Comparison of ENCODE assay signal across 9 mouse cellular contexts in the genomic region with DNA sequence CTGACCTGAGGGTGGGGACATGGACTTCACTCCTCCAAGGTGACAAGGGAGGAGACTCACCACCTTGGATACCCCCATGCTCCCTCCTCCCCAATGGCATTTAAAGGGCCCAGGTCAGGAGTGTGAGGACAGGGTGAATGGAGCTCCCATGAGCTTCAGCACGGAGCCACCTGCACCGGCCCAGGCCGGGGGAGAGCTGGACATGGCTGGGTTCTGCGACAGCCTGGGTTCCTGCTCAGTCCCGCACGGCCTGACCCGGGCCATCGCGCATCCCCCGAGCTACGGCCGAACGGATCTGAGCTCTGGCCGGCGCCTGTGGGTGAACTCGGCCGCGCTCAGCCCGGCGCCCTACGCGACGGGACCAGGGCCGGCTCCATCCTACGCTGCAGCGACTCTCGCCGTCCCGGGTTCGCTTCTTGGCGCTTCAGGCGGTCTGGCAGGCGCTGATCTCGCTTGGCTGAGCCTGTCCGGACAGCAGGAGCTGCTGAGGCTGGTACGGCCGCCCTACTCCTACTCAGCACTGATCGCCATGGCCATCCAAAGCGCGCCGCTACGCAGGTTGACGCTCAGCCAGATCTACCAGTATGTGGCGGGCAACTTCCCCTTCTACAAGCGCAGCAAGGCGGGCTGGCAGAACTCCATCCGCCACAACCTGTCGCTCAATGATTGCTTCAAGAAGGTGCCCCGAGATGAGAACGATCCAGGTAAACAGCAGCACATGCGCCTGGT. TPM values are rescaled to one million over a fixed set of nuclear protein-coding genes. Genes with fewer than 3 reads are reported as not detected.
DNase-seq lines count a peak whose midpoint lies in the region; ATAC-seq lines count a peak whose summit lies in the region.
"Had no signal": no experiment of that assay in that cellular context is flagged by ENCODE, and none has a peak within 500 bp of the region (broad histone marks: within the 10 kb centered on the region; RNA-seq: fewer than 3 reads in every experiment).

A gene (plus strand): TSS at position 72 of the 729 bp plus-strand sequence.

- H3K27me3 ChIP-seq in forebrain, embryonic 16.5 days (replicated peaks; ENCODE audit: control insufficient read depth, insufficient read depth, low read length): peaks cover 31% of the 10 kb centered on the region
- peaks cover 58% of the 10 kb centered on the region for H3K27me3 ChIP-seq in midbrain, embryonic 13.5 days

- H3K27ac ChIP-seq in forebrain, embryonic 16.5 days (ENCODE audit: low read length): no peak within 1 kb of the TSS
- no peak within 1 kb of the TSS for H3K27ac ChIP-seq in midbrain, embryonic 13.5 days

- 3% methylated on average over 51 of the region's 51 CpGs for WGBS in forebrain, embryonic 16.5 days
- WGBS in midbrain, embryonic 13.5 days: 2% methylated on average over 51 of the region's 51 CpGs

- H3K9ac ChIP-seq in forebrain, embryonic 16.5 days (replicated peaks; ENCODE audit: low read depth, low read length): peak within 1 kb of the TSS; percentile 47; the same call in 1 of the 2 replicates
- H3K9ac ChIP-seq in midbrain, embryonic 13.5 days (replicated peaks): peak within 1 kb of the TSS; percentile 12; the same call in 1 of the 2 replicates

- peak within 1 kb of the TSS; percentile 58 for H3K4me2 ChIP-seq in forebrain, embryonic 16.5 days (ENCODE audit: low read length)
- peak within 1 kb of the TSS; percentile 55 for H3K4me2 ChIP-seq in midbrain, embryonic 13.5 days (replicated peaks)

- no peaks in the 10 kb centered on the region for H3K9me3 ChIP-seq in forebrain, embryonic 16.5 days (ENCODE audit: control insufficient read depth, low read length)
- H3K9me3 ChIP-seq in midbrain, embryonic 13.5 days: no peaks in the 10 kb centered on the region
- H3K9me3 ChIP-seq: megakaryocyte, embryonic 14.5 days had no signal

- H3K4me1 ChIP-seq in forebrain, embryonic 16.5 days (replicated peaks; ENCODE audit: control insufficient read depth, insufficient read depth, low read length): peaks cover 6% of the 10 kb centered on the region
- peaks cover 8% of the 10 kb centered on the region for H3K4me1 ChIP-seq in midbrain, embryonic 13.5 days (replicated peaks)
- H3K4me1 ChIP-seq: megakaryocyte, embryonic 14.5 days had no signal

- DNase-seq in adrenal gland, postnatal 10 days: peak; percentile 7
- DNase-seq in adrenal gland, adult 2 months: no peak
- peak; percentile 29 to 34 for DNase-seq in layer of hippocampus, postnatal 10 days (ENCODE audit: low spot score in 2 of 2)
- no peak for DNase-seq in layer of hippocampus, adult 8-10 months (ENCODE audit: low spot score in 2 of 2)
- no peak for DNase-seq in lung, postnatal 4 days
- DNase-seq in frontal cortex, adult 2 months (ENCODE audit: extremely low spot score in 1 of 2, low spot score in 1 of 2): no peak

- no peak for ATAC-seq in forebrain, embryonic 16.5 days
- no peak for ATAC-seq in midbrain, embryonic 13.5 days

- no peaks in the 10 kb centered on the region for H3K36me3 ChIP-seq in forebrain, embryonic 16.5 days (ENCODE audit: control insufficient read depth, insufficient read depth)
- H3K36me3 ChIP-seq in midbrain, embryonic 13.5 days: no peaks in the 10 kb centered on the region

- H3K4me3 ChIP-seq in forebrain, embryonic 16.5 days (replicated peaks; ENCODE audit: low read length): peak within 1 kb of the TSS; percentile 32
- peak within 1 kb of the TSS; percentile 23 for H3K4me3 ChIP-seq in midbrain, embryonic 13.5 days (replicated peaks)
- H3K4me3 ChIP-seq: megakaryocyte, embryonic 14.5 days had no signal

RNA-seq across cellular contexts. Expression of the gene that starts here (rescaled TPM):
- not detected for total RNA-seq in adrenal gland, postnatal 10 days (2021)
- total RNA-seq in adrenal gland, adult 2 months (2021): not detected
- not detected in 2 replicates for polyA plus RNA-seq in adrenal gland, adult 2 months (2012; rRNA removed)
- not detected for total RNA-seq in layer of hippocampus, postnatal 10 days (2021)
- total RNA-seq in layer of hippocampus, adult 8-10 months (2022): not detected
- not detected in 2 replicates for polyA plus RNA-seq in forebrain, embryonic 16.5 days (2015; fragmentation: Nextera tagmentation; extraction: Ambion mirVana)
- not detected in 2 replicates for polyA plus RNA-seq in midbrain, embryonic 13.5 days (2015; fragmentation: Nextera tagmentation; extraction: Ambion mirVana)
- polyA plus RNA-seq in frontal cortex, adult 2 months (2012; rRNA removed): 0.06 TPM in 1 of 2 replicates, not detected in the other

Comparison
In these comparisons a context has a peak if more than half of its experiments do, and no peak if none do; other contexts are left out.
1. Peak in DNase-seq in adrenal gland, postnatal 10 days; RNA of the gene not detected or under 1 TPM.
2. Peak in DNase-seq in layer of hippocampus, postnatal 10 days; RNA of the gene not detected or under 1 TPM.